8 mouse cellular contexts compared by ENCODE assay signal in the genomic region with DNA sequence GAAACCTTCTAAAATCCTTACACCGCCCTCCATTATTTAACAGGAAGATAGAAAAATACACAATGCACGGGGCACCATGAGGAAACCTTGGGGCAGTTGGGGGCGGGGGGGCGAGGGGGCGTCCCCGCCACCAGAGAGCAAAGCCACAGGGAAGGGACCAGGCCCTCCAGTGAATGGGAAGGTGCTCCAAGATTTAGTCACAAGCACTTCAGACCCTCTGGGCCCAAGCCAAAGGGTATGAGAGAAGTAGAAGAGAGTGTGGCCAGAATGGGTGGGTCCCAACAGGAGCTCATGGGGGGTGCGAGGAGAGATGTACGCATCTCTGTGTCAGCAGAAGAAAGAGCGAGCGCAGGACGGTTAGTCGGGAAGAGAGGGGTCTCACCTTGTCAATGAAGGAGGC. TPM values are rescaled to one million over a fixed set of nuclear protein-coding genes. Genes with fewer than 3 reads are reported as not detected.
A peak's percentile ranks its signal among the peaks of the same experiment; 100 is the strongest.
DNase-seq lines count a peak whose midpoint lies in the region; ATAC-seq and TF ChIP-seq lines count a peak whose summit lies in the region.
"Had no signal": no experiment of that assay in that cellular context is flagged by ENCODE, and none has a peak within 500 bp of the region (broad histone marks: within the 10 kb centered on the region; RNA-seq: fewer than 3 reads in every experiment).

No protein-coding gene starts in this region.

- H3K4me1 ChIP-seq in neural tube, embryonic 11.5 days (ENCODE audit: control insufficient read depth, insufficient read depth, low read length): peaks cover 7% of the 10 kb centered on the region; the same call in 1 of the 2 replicates
- peaks cover 37% of the 10 kb centered on the region for H3K4me1 ChIP-seq in hindbrain, embryonic 12.5 days
- peaks cover 14% of the 10 kb centered on the region; the same call in 1 of the 2 replicates for H3K4me1 ChIP-seq in liver, postnatal 0 days (ENCODE audit: insufficient read depth)

- peak overlapping the region; percentile 45 for H3K4me2 ChIP-seq in neural tube, embryonic 11.5 days (ENCODE audit: low read depth)
- peak overlapping the region; percentile 50 for H3K4me2 ChIP-seq in hindbrain, embryonic 12.5 days (replicated peaks)
- H3K4me2 ChIP-seq in liver, postnatal 0 days (ENCODE audit: low read depth, low read length): peak overlapping the region; percentile 63

- H3K4me3 ChIP-seq in neural tube, embryonic 11.5 days (ENCODE audit: low read depth, low read length): peak overlapping the region; percentile 28
- peak overlapping the region; percentile 30 for H3K4me3 ChIP-seq in hindbrain, embryonic 12.5 days
- peak overlapping the region; percentile 38 for H3K4me3 ChIP-seq in liver, postnatal 0 days (ENCODE audit: low read depth, low read length)

- ATAC-seq in neural tube, embryonic 11.5 days (ENCODE audit: insufficient read depth, low FRiP score, low TSS enrichment): no peak
- ATAC-seq in hindbrain, embryonic 12.5 days (ENCODE audit: low FRiP score): no peak
- ATAC-seq in liver, postnatal 0 days: no peak
- ATAC-seq in erythroid progenitor cell, adult 5-6 weeks (replicated peaks; ENCODE audit: low FRiP score, poor library complexity, severe bottlenecking): no peak

- H3K9me3 ChIP-seq in neural tube, embryonic 11.5 days (ENCODE audit: control insufficient read depth, low read length): no peaks in the 10 kb centered on the region
- no peaks in the 10 kb centered on the region for H3K9me3 ChIP-seq in hindbrain, embryonic 12.5 days (replicated peaks)
- no peaks in the 10 kb centered on the region for H3K9me3 ChIP-seq in liver, postnatal 0 days (ENCODE audit: low read length)

- peaks cover 43% of the 10 kb centered on the region for H3K27me3 ChIP-seq in neural tube, embryonic 11.5 days (ENCODE audit: control insufficient read depth, insufficient read depth, low read length)
- peaks cover 60% of the 10 kb centered on the region for H3K27me3 ChIP-seq in hindbrain, embryonic 12.5 days
- H3K27me3 ChIP-seq in liver, postnatal 0 days (ENCODE audit: insufficient read depth, low read length): peaks cover 10% of the 10 kb centered on the region

- TF ChIP-seq CTCF in liver, postnatal 0 days (IDR thresholded peaks at IDR 0.05; ENCODE audit: low read depth): no peak

- TF ChIP-seq EP300 in liver, postnatal 0 days (IDR thresholded peaks at IDR 0.05; ENCODE audit: low read depth): no peak

- H3K36me3 ChIP-seq in neural tube, embryonic 11.5 days (ENCODE audit: control insufficient read depth, insufficient read depth, low read length): no peaks in the 10 kb centered on the region
- no peaks in the 10 kb centered on the region for H3K36me3 ChIP-seq in hindbrain, embryonic 12.5 days
- H3K36me3 ChIP-seq in liver, postnatal 0 days (replicated peaks; ENCODE audit: insufficient read depth, low read length): no peaks in the 10 kb centered on the region

- 9% methylated on average over 12 of the region's 12 CpGs for WGBS in neural tube, embryonic 11.5 days
- WGBS in hindbrain, embryonic 12.5 days: 14% methylated on average over 12 of the region's 12 CpGs
- WGBS in liver, postnatal 0 days (ENCODE audit: insufficient replicate concordance): 28% methylated on average over 12 of the region's 12 CpGs

- DNase-seq in neural tube, embryonic 11.5 days (ENCODE audit: low spot score): no peak
- DNase-seq in neural tube, embryonic 10.5 days (ENCODE audit: extremely low spot score, low spot score): no peak
- no peak for DNase-seq in liver, postnatal 0 days
- peak; percentile 49 for DNase-seq in yolk sac, embryonic 10.5 days (ENCODE audit: low spot score)
- no peak for DNase-seq in thymus, postnatal 0 days (ENCODE audit: low spot score)

- H3K9ac ChIP-seq in neural tube, embryonic 11.5 days (ENCODE audit: low read length): peak overlapping the region; percentile 44; the same call in 1 of the 2 replicates
- no peak overlapping the region; the same call in 1 of the 2 replicates for H3K9ac ChIP-seq in hindbrain, embryonic 12.5 days
- H3K9ac ChIP-seq in liver, postnatal 0 days (replicated peaks): peak overlapping the region; percentile 52

- no peak overlapping the region for H3K27ac ChIP-seq in neural tube, embryonic 11.5 days (ENCODE audit: low read depth, low read length)
- H3K27ac ChIP-seq in hindbrain, embryonic 12.5 days: no peak overlapping the region
- H3K27ac ChIP-seq in liver, postnatal 0 days (ENCODE audit: low read depth): peak overlapping the region; percentile 52

RNA-seq across cellular contexts. Expression of a gene that starts 0.8 kb away (rescaled TPM):
- polyA plus RNA-seq in neural tube, embryonic 11.5 days (2014; fragmentation: Nextera tagmentation; extraction: Ambion mirVana): 13.1 and 13.5 TPM in 2 replicates
- 18.2 and 28.2 TPM in 2 replicates for polyA plus RNA-seq in hindbrain, embryonic 12.5 days (2016; fragmentation: Nextera tagmentation; extraction: Ambion mirVana)
- 125 and 129 TPM in 2 replicates for polyA plus RNA-seq in liver, postnatal 0 days (2015; fragmentation: Nextera tagmentation; extraction: Ambion mirVana)
- polyA plus RNA-seq in thymus, postnatal 0 days (2015; fragmentation: Nextera tagmentation; extraction: Ambion mirVana): 1,106 and 1,123 TPM in 2 replicates
- not detected in 2 replicates for total RNA-seq in erythroid progenitor cell, adult 5-6 weeks (2015; ENCODE audit: low replicate concordance)
- not detected in 2 replicates for total RNA-seq in erythroid progenitor cell, adult 5-6 weeks (2017; ENCODE audit: low replicate concordance)

RNA-seq across cellular contexts. Expression of a gene that starts 24.5 kb away (rescaled TPM):
- 8.1 and 10.1 TPM in 2 replicates for polyA plus RNA-seq in neural tube, embryonic 11.5 days (2014; fragmentation: Nextera tagmentation; extraction: Ambion mirVana)
- polyA plus RNA-seq in hindbrain, embryonic 12.5 days (2016; fragmentation: Nextera tagmentation; extraction: Ambion mirVana): 19.8 and 30.0 TPM in 2 replicates
- 234 and 261 TPM in 2 replicates for polyA plus RNA-seq in liver, postnatal 0 days (2015; fragmentation: Nextera tagmentation; extraction: Ambion mirVana)
- 1,281 and 1,324 TPM in 2 replicates for polyA plus RNA-seq in thymus, postnatal 0 days (2015; fragmentation: Nextera tagmentation; extraction: Ambion mirVana)
- 1.7 TPM in 1 of 2 replicates, not detected in the other for total RNA-seq in erythroid progenitor cell, adult 5-6 weeks (2015; ENCODE audit: low replicate concordance)
- total RNA-seq in erythroid progenitor cell, adult 5-6 weeks (2017; ENCODE audit: low replicate concordance): 0.26 TPM in 1 of 2 replicates, not detected in the other

RNA-seq across cellular contexts. Expression of a gene that starts 49.4 kb away (rescaled TPM):
- not detected in 2 replicates for polyA plus RNA-seq in neural tube, embryonic 11.5 days (2014; fragmentation: Nextera tagmentation; extraction: Ambion mirVana)
- polyA plus RNA-seq in hindbrain, embryonic 12.5 days (2016; fragmentation: Nextera tagmentation; extraction: Ambion mirVana): not detected in 2 replicates
- not detected in 2 replicates for polyA plus RNA-seq in liver, postnatal 0 days (2015; fragmentation: Nextera tagmentation; extraction: Ambion mirVana)
- polyA plus RNA-seq in thymus, postnatal 0 days (2015; fragmentation: Nextera tagmentation; extraction: Ambion mirVana): 0.43 and 0.50 TPM in 2 replicates
- not detected in 2 replicates for total RNA-seq in erythroid progenitor cell, adult 5-6 weeks (2015; ENCODE audit: low replicate concordance)
- total RNA-seq in erythroid progenitor cell, adult 5-6 weeks (2017; ENCODE audit: low replicate concordance): not detected in 2 replicates
- total RNA-seq: layer of hippocampus, postnatal 10 days had no signal
